Mouse (Mus musculus): Measurements from ENCODE around the gene Kctd17. TPM values are rescaled to one million over a fixed set of nuclear protein-coding genes. Genes with fewer than 3 reads are reported as not detected.

The Kctd17 gene
- 108 and 128 TPM in 2 replicates for polyA plus RNA-seq (2012)

DNA sequence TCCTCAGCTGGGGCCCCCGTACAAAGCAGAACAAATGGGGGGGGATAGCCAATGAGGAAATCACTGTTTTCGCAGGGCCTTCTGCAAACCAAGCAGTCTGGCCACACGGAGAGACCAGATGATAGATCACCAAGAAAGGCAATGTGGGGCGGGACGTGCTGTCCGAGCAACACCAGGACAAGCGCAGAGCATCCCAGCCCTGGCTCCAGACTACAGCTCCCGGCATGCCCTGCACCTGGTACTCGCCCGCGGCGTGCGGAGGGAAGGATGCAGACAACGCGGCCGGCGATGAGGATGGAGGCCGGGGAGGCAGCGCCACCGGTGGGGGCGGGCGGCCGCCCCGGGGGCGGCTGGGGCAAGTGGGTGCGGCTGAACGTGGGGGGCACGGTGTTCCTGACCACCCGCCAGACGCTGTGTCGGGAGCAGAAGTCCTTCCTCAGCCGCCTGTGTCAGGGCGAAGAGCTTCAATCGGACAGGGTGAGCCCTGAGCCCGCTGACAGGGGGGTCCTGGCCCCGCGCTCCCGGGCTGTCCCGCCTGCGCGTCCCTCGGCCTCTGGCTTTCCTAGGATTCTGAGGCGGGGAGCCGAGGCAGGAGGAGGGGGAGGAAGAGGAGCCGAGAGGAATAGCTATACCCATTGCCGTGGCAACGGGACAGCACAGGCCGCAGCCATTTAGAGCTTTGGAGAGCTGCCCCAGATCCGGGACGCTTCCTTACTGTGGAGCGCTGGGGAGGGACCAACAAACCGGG is at the start of gene Kctd17:
Gene Kctd17 (plus strand): TSS at position 174 of the 748 bp plus-strand sequence.

DNA sequence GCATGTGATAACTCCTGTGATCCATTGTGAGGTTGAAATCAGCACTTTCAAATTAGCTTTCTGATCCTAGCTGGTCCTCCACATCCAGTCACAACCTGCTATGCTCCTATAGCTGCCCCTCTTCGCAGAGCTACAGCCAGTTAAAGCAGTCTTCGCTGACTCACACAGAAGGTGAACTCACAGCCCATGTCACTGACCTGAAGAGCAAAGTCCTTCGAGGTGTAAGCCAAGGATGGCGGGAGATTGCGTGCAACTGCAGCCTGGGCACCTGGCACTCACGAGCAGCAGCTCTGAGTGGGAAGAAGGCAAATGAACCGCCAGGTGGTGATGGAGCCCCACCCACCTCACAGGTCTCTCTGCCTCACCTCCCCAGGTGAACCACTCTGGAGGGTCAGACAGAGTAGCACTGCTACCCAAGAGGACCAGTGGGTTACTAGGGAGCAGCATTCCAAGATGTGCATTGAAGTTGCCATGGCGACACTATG is 32.8 kb upstream of the Kctd17 start, which contains the start of gene Tex33:
Gene Tex33 (minus strand): TSS at position 435 of the 485 bp plus-strand sequence.

DNA sequence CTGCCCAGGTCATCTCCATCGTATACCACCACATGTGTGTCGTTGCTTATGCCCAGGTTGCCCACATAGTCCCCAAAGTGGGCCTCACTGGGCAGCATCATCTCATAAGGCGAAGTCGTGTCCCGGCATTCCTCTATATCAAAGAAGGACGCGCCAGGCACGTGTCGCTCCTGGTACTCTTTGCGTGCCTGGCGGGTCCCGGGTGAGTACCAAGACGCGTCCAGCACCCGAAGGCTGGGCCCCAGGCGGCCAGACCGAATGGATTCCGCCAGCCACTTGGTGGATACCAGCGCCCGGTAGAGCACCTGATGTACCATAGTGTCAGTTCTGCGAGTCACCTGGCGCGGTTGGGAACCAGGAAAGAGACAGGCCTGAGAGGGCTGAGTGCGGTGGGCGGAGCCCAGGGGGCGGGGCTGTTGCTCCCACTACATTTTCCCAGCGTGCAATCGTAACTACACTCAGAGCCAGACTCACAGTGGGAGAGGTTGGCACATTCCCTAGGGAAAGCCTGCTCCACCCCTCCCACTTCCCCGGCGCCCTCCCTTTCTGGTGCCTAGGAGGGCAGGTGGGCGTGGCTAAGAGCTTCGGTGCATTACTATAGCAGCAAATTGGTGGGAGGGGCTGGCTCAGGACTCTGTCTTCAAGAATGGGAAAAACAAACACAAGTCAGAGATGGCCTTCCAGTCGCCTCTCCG is 22.7 kb upstream of the Kctd17 start, which contains the start of gene Tst:
Gene Tst (minus strand): TSS at position 391 of the 695 bp plus-strand sequence.

DNA sequence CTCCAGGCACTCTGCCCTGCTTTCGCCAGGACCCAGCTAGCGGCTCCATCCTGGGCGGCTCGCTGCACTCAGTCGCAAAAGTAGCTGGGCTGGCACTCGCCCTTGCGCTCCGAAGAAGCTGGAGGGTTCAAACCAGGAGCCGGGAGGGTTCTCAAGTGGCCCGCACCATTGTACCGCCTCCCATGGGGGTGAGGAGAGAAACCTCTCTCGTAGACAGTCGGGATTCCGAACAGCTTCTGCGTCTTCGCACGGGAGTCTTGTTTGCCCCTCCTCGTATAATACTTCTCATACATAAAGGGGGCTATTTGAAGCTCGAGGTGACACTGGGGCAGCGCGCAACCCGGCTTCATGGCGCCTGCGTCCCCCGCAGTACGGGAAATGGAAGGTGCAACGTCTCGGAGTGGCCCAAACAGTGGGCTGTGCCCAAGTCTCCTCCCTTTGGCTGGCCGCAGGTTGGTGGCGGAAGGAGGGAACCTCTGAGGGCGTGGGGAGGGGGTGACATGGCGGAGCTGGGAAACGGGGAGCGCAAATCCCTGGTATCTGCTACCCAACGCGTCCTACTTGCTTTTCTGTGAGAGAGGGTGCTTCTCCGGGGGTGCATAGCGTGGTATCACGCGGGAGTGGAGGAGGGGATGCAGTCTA is 21.9 kb upstream of the Kctd17 start, which contains the start of gene Mpst:
Gene Mpst (plus strand): TSS at position 124 of the 642 bp plus-strand sequence.

DNA sequence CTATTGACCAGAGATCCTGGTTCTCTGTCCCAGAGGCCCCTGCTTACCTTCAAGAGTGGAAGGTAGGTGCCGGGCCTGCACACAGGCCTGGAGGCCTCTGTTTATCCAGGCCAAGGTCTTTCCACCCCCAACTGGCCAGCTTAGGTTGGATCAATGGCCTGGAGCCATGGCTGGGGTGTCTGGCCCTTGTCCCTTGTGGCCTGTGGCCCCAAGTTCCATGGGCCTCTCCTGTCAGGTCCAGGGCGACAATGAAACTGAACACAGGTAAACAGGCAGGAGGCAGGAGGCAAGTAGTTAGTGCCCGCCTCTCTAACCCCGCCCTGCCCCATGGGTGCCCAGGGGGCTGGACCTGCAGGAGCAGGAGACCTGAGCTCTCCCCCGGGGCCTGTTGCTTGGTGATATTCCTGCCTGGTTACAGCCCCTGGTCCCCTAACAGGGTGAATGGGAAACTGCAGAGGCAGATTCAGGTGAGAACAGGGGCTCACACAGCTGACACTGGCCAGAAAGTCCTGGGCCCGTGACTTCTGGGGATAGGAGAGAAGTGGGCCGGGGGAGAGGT is 40.1 kb downstream of the Kctd17 start, which contains the start of gene Tmprss6:
Gene Tmprss6 (minus strand): TSS at position 256 of the 559 bp plus-strand sequence.

Other genes starting within 250 kb of the Kctd17 start
- gene Pvalb, start 222.2 kb upstream of the Kctd17 start, polyA plus RNA-seq (2012) = not detected in 2 replicates
- gene Ncf4, start 183.8 kb upstream of the Kctd17 start, polyA plus RNA-seq (2012) = 53.4 and 62.1 TPM in 2 replicates
- 11.7 and 15.1 TPM in 2 replicates for gene Csf2rb2, start 122.8 kb upstream of the Kctd17 start, polyA plus RNA-seq (2012)
- gene Csf2rb, start 102.8 kb upstream of the Kctd17 start, polyA plus RNA-seq (2012) = 129 and 202 TPM in 2 replicates
- gene Tex33, start 32.7 kb upstream of the Kctd17 start, polyA plus RNA-seq (2012) = not detected in 2 replicates
- gene Tst, start 22.7 kb upstream of the Kctd17 start, polyA plus RNA-seq (2012) = 26.9 and 27.9 TPM in 2 replicates
- gene Mpst, start 22.1 kb upstream of the Kctd17 start, polyA plus RNA-seq (2012) = 108 and 132 TPM in 2 replicates
- gene Tmprss6, start 40.1 kb downstream of the Kctd17 start, polyA plus RNA-seq (2012) = 0.05 TPM in 1 of 2 replicates, not detected in the other
- 7.8 and 12.9 TPM in 2 replicates for gene Il2rb, start 66.7 kb downstream of the Kctd17 start, polyA plus RNA-seq (2012)
- 6.7 and 8.0 TPM in 2 replicates for gene C1qtnf6, start 102.9 kb downstream of the Kctd17 start, polyA plus RNA-seq (2012)
- gene Sstr3, start 116.1 kb downstream of the Kctd17 start, polyA plus RNA-seq (2012) = not detected in 2 replicates
- gene Rac2, start 144.2 kb downstream of the Kctd17 start, polyA plus RNA-seq (2012) = 508 and 626 TPM in 2 replicates
- 45.0 and 49.8 TPM in 2 replicates for gene Cyth4, start 168.5 kb downstream of the Kctd17 start, polyA plus RNA-seq (2012)